Mouse (Mus musculus) CH12.LX (cell line): ENCODE data around the gene Usmg5. TPM values are rescaled to one million over a fixed set of nuclear protein-coding genes. Genes with fewer than 3 reads are reported as not detected.

Experiments
- DNase-seq: peaks from one replicate; pipeline ENCODE4 v3.0.0-alpha.2; 2013; ENCODE audit errors: extremely low read depth
- H3K27ac ChIP-seq: 2 replicates; pipeline ENCODE4 v1.5.1; 2012; ENCODE audit warnings: low read depth, mild to moderate bottlenecking, control low read depth, moderate library complexity; ENCODE audit not compliant: insufficient read depth
- H3K27me3 ChIP-seq: replicated peaks from 2 replicates; pipeline ENCODE3; 2012; ENCODE audit warnings: inconsistent platforms
- H3K36me3 ChIP-seq, 2 experiments: replicated peaks in 1 of 2; 2 replicates each; pipeline versions ENCODE3 to v1.6.1; 2012; ENCODE audit warnings: inconsistent platforms in 1 of 2, low read length in 1 of 2, mild to moderate bottlenecking in 1 of 2, mixed read lengths in 1 of 2, moderate library complexity in 1 of 2; ENCODE audit not compliant: control insufficient read depth in 1 of 2, insufficient read depth in 1 of 2
- H3K4me1 ChIP-seq, 2 experiments: 2 replicates each; pipeline ENCODE4 v1.6.1; 2012; ENCODE audit warnings: inconsistent platforms in 1 of 2, moderate library complexity in 1 of 2; ENCODE audit not compliant: insufficient read depth in 2 of 2, control insufficient read depth in 1 of 2
- H3K4me2 ChIP-seq: 2 replicates; pipeline ENCODE4 v1.6.1; 2012; ENCODE audit warnings: low read depth, mild to moderate bottlenecking, control low read depth; ENCODE audit not compliant: poor library complexity, insufficient read depth, severe bottlenecking
- H3K4me3 ChIP-seq, 3 experiments: fragments of 150-350 bp in 1 of 3; sonication (generic) in 1 of 3; replicated peaks in 1 of 3; 2 replicates each; pipeline versions ENCODE3 to v1.5.1; 2011 to 2012; ENCODE audit warnings: low read depth in 2 of 3, low read length in 2 of 3, mild to moderate bottlenecking in 2 of 3, moderate library complexity in 2 of 3, control low read depth in 1 of 3, improper control_type of control experiment in 1 of 3, inconsistent platforms in 1 of 3, mixed read lengths in 1 of 3; ENCODE audit not compliant: poor library complexity in 1 of 3
- H3K79me2 ChIP-seq: replicated peaks from 2 replicates; pipeline ENCODE4 v1.6.1; 2012; ENCODE audit warnings: mild to moderate bottlenecking, moderate library complexity; ENCODE audit not compliant: control insufficient read depth, poor library complexity, insufficient read depth, severe bottlenecking; ENCODE audit errors: extremely low read depth
- H3K9ac ChIP-seq: 2 replicates; pipeline ENCODE4 v1.6.1; 2012; ENCODE audit warnings: low read depth, mild to moderate bottlenecking, control low read depth, moderate library complexity; ENCODE audit not compliant: insufficient read depth
- H3K9me3 ChIP-seq: replicated peaks from 2 replicates; pipeline ENCODE3; 2012; ENCODE audit warnings: low read length, inconsistent platforms, mixed read lengths
- BHLHE40 ChIP-seq: IDR thresholded peaks from 2 replicates; pipeline ENCODE4 v1.6.1; 2011; ENCODE audit warnings: mild to moderate bottlenecking, low read depth, low read length, improper control_type of control experiment
- CHD1 ChIP-seq: IDR thresholded peaks from 2 replicates; pipeline ENCODE4 v1.6.1; 2012; ENCODE audit warnings: low read depth, low read length, improper control_type of control experiment, inconsistent platforms
- CHD2 ChIP-seq: IDR thresholded peaks from 2 replicates; pipeline ENCODE4 v1.6.1; 2011; ENCODE audit warnings: low read length, improper control_type of control experiment
- CTCF ChIP-seq, 2 experiments: IDR thresholded peaks in 1 of 2; conservative IDR thresholded peaks in 1 of 2; 2 replicates each; pipeline ENCODE4 v1.5.1; 2011 to 2012; ENCODE audit warnings: low read depth in 2 of 2, low read length in 2 of 2, improper control_type of control experiment in 1 of 2, inconsistent platforms in 1 of 2, mild to moderate bottlenecking in 1 of 2, moderate library complexity in 1 of 2
- E2F4 ChIP-seq: IDR thresholded peaks from 2 replicates; pipeline ENCODE4 v1.6.1; 2011; ENCODE audit warnings: low read depth, low read length, improper control_type of control experiment; ENCODE audit not compliant: insufficient replicate concordance
- ETS1 ChIP-seq: conservative IDR thresholded peaks from 2 replicates; pipeline ENCODE4 v1.6.1; 2012; ENCODE audit warnings: low read depth, mild to moderate bottlenecking, inconsistent platforms, low read length, improper control_type of control experiment, moderate library complexity
- GABPA ChIP-seq: IDR thresholded peaks from 2 replicates; pipeline ENCODE4 v1.6.1; 2012; ENCODE audit warnings: low read depth, low read length, improper control_type of control experiment, inconsistent platforms; ENCODE audit not compliant: insufficient replicate concordance
- KAT2A ChIP-seq: IDR thresholded peaks from 2 replicates; pipeline ENCODE4 v1.6.1; 2012; ENCODE audit warnings: low read length, improper control_type of control experiment, inconsistent platforms; ENCODE audit not compliant: insufficient replicate concordance
- MAFK ChIP-seq: IDR thresholded peaks from 2 replicates; pipeline ENCODE4 v1.6.1; 2011; ENCODE audit warnings: low read length, improper control_type of control experiment; ENCODE audit not compliant: insufficient replicate concordance
- MAX ChIP-seq: IDR thresholded peaks from 2 replicates; pipeline ENCODE4 v1.6.1; 2011; ENCODE audit warnings: low read length, improper control_type of control experiment
- MEF2A ChIP-seq: IDR thresholded peaks from 2 replicates; pipeline ENCODE4 v1.6.1; 2014; ENCODE audit warnings: low read depth, mild to moderate bottlenecking, inconsistent platforms, low read length, improper control_type of control experiment, borderline replicate concordance
- MXI1 ChIP-seq: IDR thresholded peaks from 2 replicates; pipeline ENCODE4 v1.6.1; 2011; ENCODE audit warnings: mild to moderate bottlenecking, low read depth, low read length, improper control_type of control experiment
- NELFE ChIP-seq: IDR thresholded peaks from 2 replicates; pipeline ENCODE4 v1.6.1; 2011; ENCODE audit warnings: low read depth, low read length, improper control_type of control experiment
- NRF1 ChIP-seq: IDR thresholded peaks from 2 replicates; pipeline ENCODE4 v1.6.1; 2014; ENCODE audit warnings: low read depth, mild to moderate bottlenecking, inconsistent platforms, low read length, improper control_type of control experiment, moderate library complexity
- POLR2A ChIP-seq: IDR thresholded peaks from 2 replicates; pipeline ENCODE4 v1.6.1; 2011; ENCODE audit warnings: low read depth, mild to moderate bottlenecking, improper control_type of control experiment, low read length
- POLR2AphosphoS2 ChIP-seq: IDR thresholded peaks from 2 replicates; pipeline ENCODE4 v1.6.1; 2011; ENCODE audit warnings: low read depth, low read length, improper control_type of control experiment
- RAD21 ChIP-seq: IDR thresholded peaks from 2 replicates; pipeline ENCODE4 v1.6.1; 2011; ENCODE audit warnings: low read depth, mild to moderate bottlenecking, low read length, improper control_type of control experiment, moderate library complexity
- SIN3A ChIP-seq: IDR thresholded peaks from 2 replicates; pipeline ENCODE4 v1.6.1; 2012; ENCODE audit warnings: low read length, improper control_type of control experiment, inconsistent platforms
- SMC3 ChIP-seq: IDR thresholded peaks from 2 replicates; pipeline ENCODE4 v1.6.1; 2011; ENCODE audit warnings: low read depth, low read length, improper control_type of control experiment
- TBP ChIP-seq: conservative IDR thresholded peaks from 2 replicates; pipeline ENCODE4 v1.6.1; 2011; ENCODE audit warnings: low read depth, low read length, improper control_type of control experiment
- TCF12 ChIP-seq: IDR thresholded peaks from 2 replicates; pipeline ENCODE4 v1.6.1; 2014; ENCODE audit warnings: low read depth, mild to moderate bottlenecking, inconsistent platforms, low read length, improper control_type of control experiment
- UBTF ChIP-seq: IDR thresholded peaks from 2 replicates; pipeline ENCODE4 v1.6.1; 2012; ENCODE audit warnings: low read depth, mild to moderate bottlenecking, inconsistent platforms, low read length, improper control_type of control experiment, moderate library complexity
- USF2 ChIP-seq: conservative IDR thresholded peaks from 2 replicates; pipeline ENCODE4 v1.6.1; 2011; ENCODE audit warnings: low read depth, low read length, improper control_type of control experiment
- ZC3H11A ChIP-seq: IDR thresholded peaks from 2 replicates; pipeline ENCODE4 v1.6.1; 2012; ENCODE audit warnings: low read depth, mild to moderate bottlenecking, inconsistent platforms, low read length, improper control_type of control experiment
- ZNF384 ChIP-seq: IDR thresholded peaks from 2 replicates; pipeline ENCODE4 v1.6.1; 2012; ENCODE audit warnings: low read depth, low read length, improper control_type of control experiment, inconsistent platforms
- dilution Hi-C: fragments of 300-500 bp; cut with MboI; formaldehyde crosslinking; loops from 2 replicates; pipeline ENCODE4 v1.14.3; 2020; ENCODE audit warnings: low sequenced_read_pairs; ENCODE audit not compliant: extremely low pct_unique_long_range_greater_than_20kb, extremely low pct_ligation_motif_present
- in situ Hi-C: fragments of 300-500 bp; cut with MboI; formaldehyde crosslinking; loops from 3 replicates; pipeline ENCODE4 v1.14.3; 2019; ENCODE audit warnings: low sequenced_read_pairs, low pct_ligation_motif_present, low pct_unique_long_range_greater_than_20kb, mixed read lengths
- polyA plus RNA-seq: library from polyadenylated mRNA; unstranded; fragments of >175 nt; gene quantifications from 2 replicates; pipeline ENCODE4 v1.2.1, GENCODE M21; 2012; ENCODE audit warnings: low read depth; ENCODE audit not compliant: insufficient read length
- total RNA-seq, 2 experiments: library from RNA; depleted of rRNA; stranded (reverse); fragments of 300-350 nt in 1 of 2; fragments of >200 nt in 1 of 2; gene quantifications; 2 replicates each; pipeline ENCODE4 v1.2.3; 2012 to 2014

Gene Usmg5
- total and polyA plus RNA-seq, 3 experiments = 226 to 674 (median 646) TPM

- in situ Hi-C loops = no loop called here
- H3K4me1 ChIP-seq = peaks cover 35 to 77% of the 10 kb centered on the region in 2 experiments
- H3K27me3 ChIP-seq = peaks cover 1% of the 10 kb centered on the region
- no peak for DNase-seq
- no peak overlapping the region for H3K9ac ChIP-seq
- dilution Hi-C loops = no loop called here
- no peak overlapping the region for H3K4me2 ChIP-seq
- H3K79me2 ChIP-seq = no peaks in the 10 kb centered on the region
- peaks cover 18 to 41% of the 10 kb centered on the region in 2 experiments for H3K36me3 ChIP-seq
- H3K4me3 ChIP-seq = no peak overlapping the region
- H3K27ac ChIP-seq = no peak overlapping the region
- no peak for TF ChIP-seq CHD1
- no peak for TF ChIP-seq UBTF
- no peak for TF ChIP-seq KAT2A
- TF ChIP-seq MAX = no peak
- TF ChIP-seq RAD21 = no peak
- no peak for TF ChIP-seq ZC3H11A
- no peak for TF ChIP-seq ETS1
- TF ChIP-seq TCF12 = no peak
- TF ChIP-seq MEF2A = no peak
- TF ChIP-seq CHD2 = no peak
- TF ChIP-seq SMC3 = no peak
- H3K9me3 ChIP-seq = no peaks in the 10 kb centered on the region
These were observed 45.7 kb upstream of the Usmg5 start for GRCm38 (mm10) chr19:47136170-47136569.

GRCm38 (mm10) chr19:47135568-47135967 is 45.1 kb upstream of the Usmg5 start:
- H3K9ac ChIP-seq = no peak overlapping the region

DNA sequence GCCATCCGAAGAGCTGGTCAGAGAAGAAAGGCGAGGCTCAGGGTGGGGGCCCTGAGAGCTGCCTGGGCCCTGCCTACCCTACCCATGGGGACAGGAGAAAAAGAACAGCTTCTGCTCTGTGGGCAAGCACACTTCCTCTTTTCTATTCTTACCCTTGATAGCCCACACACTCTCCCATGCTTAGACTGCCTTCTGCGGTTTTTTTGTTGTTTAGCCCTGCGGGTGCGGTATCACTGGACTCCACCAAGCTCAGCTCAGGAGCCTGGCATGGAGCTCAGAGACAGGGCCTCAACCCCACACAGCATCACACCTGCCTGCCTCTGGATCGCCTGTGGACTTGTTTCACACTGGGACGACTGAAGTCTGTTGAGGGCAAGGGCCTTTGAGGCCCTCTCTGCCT is 42.7 kb upstream of the Usmg5 start:
- H3K79me2 ChIP-seq = no peaks in the 10 kb centered on the region
- dilution Hi-C loops (no loop called here), in situ Hi-C loops (loop anchor here (5.0 kb wide), 1 partner anchor 34 kb away; no protein-coding TSS in a partner anchor)
- peaks cover 46 to 71% of the 10 kb centered on the region in 2 experiments for H3K36me3 ChIP-seq
- no peaks in the 10 kb centered on the region for H3K9me3 ChIP-seq
- H3K27ac ChIP-seq = peak overlapping the region; percentile 93
- H3K27me3 ChIP-seq = no peaks in the 10 kb centered on the region
- peak overlapping the region; percentile 41 for H3K4me2 ChIP-seq
- peaks cover 27 to 73% of the 10 kb centered on the region in 2 experiments for H3K4me1 ChIP-seq
- H3K9ac ChIP-seq = no peak overlapping the region
- H3K4me3 ChIP-seq = peak overlapping the region in 1 of 3 experiments; percentile 8
- peak; percentile 87 for DNase-seq
- peak; percentile 98 for TF ChIP-seq MEF2A
- TF ChIP-seq POLR2AphosphoS2 = no peak; the same call in 1 of the 2 replicates
- TF ChIP-seq BHLHE40 = peak; percentile 87
- no peak for TF ChIP-seq ZC3H11A
- 0 out of 2 replicates have a peak, but pooled peaks have one; percentile 3 for TF ChIP-seq NELFE
- peak; percentile 70; the same call in 1 of the 2 replicates for TF ChIP-seq MXI1
- peak; percentile 80 for TF ChIP-seq SIN3A
- 0 out of 2 replicates have a peak, but pooled peaks have one; percentile 17 for TF ChIP-seq SMC3
- peak; percentile 39; the same call in 1 of the 2 replicates for TF ChIP-seq POLR2A
- no peak for TF ChIP-seq E2F4
- peak; percentile 53 for TF ChIP-seq ZNF384
- TF ChIP-seq ETS1 = peak; percentile 82
- TF ChIP-seq USF2 = no peak; the same call in 1 of the 2 replicates
- TF ChIP-seq TBP = peak; percentile 60; the same call in 1 of the 2 replicates
- TF ChIP-seq UBTF = 0 out of 2 replicates have a peak, but pooled peaks have one; percentile 40
- no peak for TF ChIP-seq GABPA
- no peak for TF ChIP-seq NRF1
- TF ChIP-seq MAFK = peak; percentile 79

More at GRCm38 (mm10) chr19:47135568-47135967, 45.1 kb upstream of the Usmg5 start:
- Histone ChIP-seq H3K79me2 (no peaks in the 10 kb centered on the region), H3K36me3 (peaks cover 22 to 47% of the 10 kb centered on the region in 2 experiments), H3K4me1 (peaks cover 35 to 80% of the 10 kb centered on the region in 2 experiments), H3K27me3 (peaks cover 1% of the 10 kb centered on the region), H3K9me3 (no peaks in the 10 kb centered on the region), H3K4me2 (no peak overlapping the region), H3K4me3 (no peak overlapping the region), H3K27ac (no peak overlapping the region)
- TF ChIP-seq MAX (no peak), CTCF (conservative IDR thresholded peaks at IDR 0.05 in 1 of 2, IDR thresholded peaks at IDR 0.05 in 1 of 2; ENCODE audit: low read depth in 2 of 2, low read length in 2 of 2) (no peak), CHD1 (no peak)
- in situ Hi-C loops (no loop called here), dilution Hi-C loops (no loop called here)
- no peak for DNase-seq
